ENCODE assay signal across 8 mouse cellular contexts in the genomic region with DNA sequence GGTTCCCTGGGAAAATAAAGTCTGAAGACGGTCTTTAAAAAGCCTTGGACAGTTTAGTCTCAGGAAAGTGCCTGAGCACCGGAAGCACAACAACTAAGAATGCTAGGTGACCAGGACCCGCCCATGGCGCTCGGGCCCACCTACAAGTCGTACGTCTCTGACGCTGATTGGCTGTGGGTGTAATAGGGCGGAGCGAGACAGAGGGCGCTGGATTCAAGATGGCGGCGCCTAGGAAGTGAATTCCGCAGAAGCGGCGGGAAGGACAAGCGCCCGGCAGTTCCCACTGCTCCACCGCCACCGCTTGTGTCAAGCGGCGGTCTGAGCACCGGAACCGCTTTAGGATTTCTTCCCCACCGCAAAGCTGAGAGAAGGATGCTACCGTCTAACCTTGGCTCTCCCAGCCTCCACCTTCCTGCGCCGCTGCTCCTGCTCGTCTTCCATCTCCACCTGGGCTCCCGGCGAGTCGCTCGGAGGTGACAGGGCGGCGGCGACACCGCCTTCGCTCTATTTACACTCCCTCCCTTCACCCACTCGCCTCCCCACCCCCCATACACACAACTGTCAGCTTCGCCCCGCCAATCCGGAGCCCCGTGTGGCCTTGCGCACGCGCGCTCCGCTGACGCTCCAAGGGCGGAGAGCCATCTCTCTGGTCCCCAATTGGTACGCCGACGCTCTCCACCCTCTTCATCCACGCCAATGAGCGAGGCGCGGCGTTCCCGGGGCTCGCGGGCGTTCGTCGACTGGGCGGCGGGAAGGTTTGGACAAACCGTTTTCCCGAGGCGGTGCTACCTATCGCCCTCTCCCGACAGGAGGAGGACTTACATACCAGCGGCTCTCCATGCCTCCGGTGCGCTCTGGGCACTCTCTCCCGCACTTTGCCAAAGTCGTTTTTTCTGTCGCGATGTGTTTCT. TPM values are rescaled to one million over a fixed set of nuclear protein-coding genes. Genes with fewer than 3 reads are reported as not detected.
DNase-seq lines count a peak whose midpoint lies in the region; ATAC-seq lines count a peak whose summit lies in the region.

A gene (minus strand): TSS at position 609 of the 911 bp plus-strand sequence.

- H3K4me2 ChIP-seq in heart, embryonic 14.5 days (ENCODE audit: low read length): peak within 1 kb of the TSS; percentile 86
- H3K4me2 ChIP-seq in liver, embryonic 13.5 days: peak within 1 kb of the TSS; percentile 85
- peak within 1 kb of the TSS; percentile 87 for H3K4me2 ChIP-seq in stomach, embryonic 16.5 days (ENCODE audit: low read depth, low read length)

- peak within 1 kb of the TSS; percentile 84 to 98 for H3K27ac ChIP-seq in heart, embryonic 14.5 days (replicated peaks in 1 of 2; ENCODE audit: control insufficient read depth in 1 of 2, insufficient read depth in 1 of 2, low read depth in 2 of 2, low read length in 2 of 2)
- H3K27ac ChIP-seq in liver, embryonic 13.5 days: peak within 1 kb of the TSS; percentile 97
- peak within 1 kb of the TSS; percentile 99 for H3K27ac ChIP-seq in stomach, embryonic 16.5 days (ENCODE audit: low read length)

- DNase-seq in c-Kit-negative CD71-positive TER-119-positive erythroid progenitor cells, embryonic 14.5 days (ENCODE audit: low read depth, low spot score): peak; percentile 96
- DNase-seq in fibroblast of lung, adult 2 months (ENCODE audit: low read depth): peak; percentile 97
- DNase-seq in kidney, postnatal 14 days: peak; percentile 98
- DNase-seq in liver, embryonic 13.5 days: peak; percentile 96
- DNase-seq in neural tube, embryonic 10.5 days (ENCODE audit: extremely low spot score, low spot score): peak; percentile 94

- peaks cover 32% of the 10 kb centered on the region for H3K36me3 ChIP-seq in heart, embryonic 14.5 days (ENCODE audit: control insufficient read depth, insufficient read depth, low read length)
- peaks cover 35% of the 10 kb centered on the region for H3K36me3 ChIP-seq in liver, embryonic 13.5 days
- H3K36me3 ChIP-seq in stomach, embryonic 16.5 days (ENCODE audit: control insufficient read depth, insufficient read depth, low read length): 0 out of 2 replicates have a peak, but pooled peaks cover 3% of the 10 kb centered on the region

- H3K9me3 ChIP-seq in heart, embryonic 14.5 days (ENCODE audit: control insufficient read depth, low read length): no peaks in the 10 kb centered on the region
- H3K9me3 ChIP-seq in liver, embryonic 13.5 days (replicated peaks): no peaks in the 10 kb centered on the region
- no peaks in the 10 kb centered on the region for H3K9me3 ChIP-seq in stomach, embryonic 16.5 days (replicated peaks; ENCODE audit: control insufficient read depth, low read length)

- WGBS in heart, embryonic 14.5 days: under 1% methylated on average over 78 of the region's 78 CpGs
- WGBS in liver, embryonic 13.5 days (ENCODE audit: insufficient replicate concordance): under 1% methylated on average over 78 of the region's 78 CpGs
- under 1% methylated on average over 78 of the region's 78 CpGs for WGBS in stomach, embryonic 16.5 days

- H3K4me1 ChIP-seq in heart, embryonic 14.5 days (ENCODE audit: control insufficient read depth in 2 of 2, insufficient read depth in 2 of 2, low read length in 2 of 2): peaks cover 2 to 16% of the 10 kb centered on the region in 2 experiments
- H3K4me1 ChIP-seq in liver, embryonic 13.5 days (replicated peaks): peaks cover 51% of the 10 kb centered on the region
- H3K4me1 ChIP-seq in stomach, embryonic 16.5 days (ENCODE audit: control insufficient read depth, insufficient read depth, low read length): peaks cover 18% of the 10 kb centered on the region

- no peaks in the 10 kb centered on the region for H3K27me3 ChIP-seq in heart, embryonic 14.5 days (ENCODE audit: control insufficient read depth, insufficient read depth, low read length)
- no peaks in the 10 kb centered on the region for H3K27me3 ChIP-seq in liver, embryonic 13.5 days
- H3K27me3 ChIP-seq in stomach, embryonic 16.5 days (ENCODE audit: control insufficient read depth, insufficient read depth, low read length): no peaks in the 10 kb centered on the region

- H3K4me3 ChIP-seq in heart, embryonic 14.5 days (ENCODE audit: control insufficient read depth in 1 of 2, insufficient read depth in 1 of 2, low read depth in 1 of 2, low read length in 2 of 2): peak within 1 kb of the TSS; percentile 71 to 83
- peak within 1 kb of the TSS; percentile 85 for H3K4me3 ChIP-seq in liver, embryonic 13.5 days (replicated peaks)
- peak within 1 kb of the TSS; percentile 99 for H3K4me3 ChIP-seq in stomach, embryonic 16.5 days (replicated peaks; ENCODE audit: low read length)

- peak within 1 kb of the TSS; percentile 91 for H3K9ac ChIP-seq in heart, embryonic 14.5 days (ENCODE audit: low read length)
- peak within 1 kb of the TSS; percentile 87 for H3K9ac ChIP-seq in liver, embryonic 13.5 days
- H3K9ac ChIP-seq in stomach, embryonic 16.5 days (ENCODE audit: low read length): peak within 1 kb of the TSS; percentile 93

- ATAC-seq in CD4-positive, CD25-positive, alpha-beta regulatory T cell, adult 4 months: peak; percentile 93
- peak; percentile 98 for ATAC-seq in heart, embryonic 14.5 days (ENCODE audit: insufficient number of reproducible peaks, insufficient read depth, low FRiP score, low read depth)
- peak; percentile 97 for ATAC-seq in liver, embryonic 13.5 days (ENCODE audit: low read depth)
- ATAC-seq in stomach, embryonic 16.5 days (ENCODE audit: insufficient read depth, low FRiP score): peak; percentile 99

RNA-seq across cellular contexts. Expression of the gene that starts here (rescaled TPM):
- 10 to 100 TPM in 1 of 2 experiments, 1 to 10 TPM in 1; 8.6 to 11.8 TPM for polyA plus RNA-seq in CD4-positive, CD25-positive, alpha-beta regulatory T cell, adult 4 months (2017; shearing (Covaris generic))
- polyA plus RNA-seq in heart, embryonic 14.5 days (2014; fragmentation: Nextera tagmentation; extraction: Ambion mirVana): 11.8 and 13.1 TPM in 2 replicates
- polyA plus RNA-seq in liver, embryonic 13.5 days (2015; fragmentation: Nextera tagmentation; extraction: Ambion mirVana): 8.3 and 9.5 TPM in 2 replicates
- 10.9 and 12.4 TPM in 2 replicates for polyA plus RNA-seq in stomach, embryonic 16.5 days (2015; fragmentation: Nextera tagmentation; extraction: Ambion mirVana)

Comparison
In these comparisons a context has a peak if more than half of its experiments do, and no peak if none do; other contexts are left out.
1. Peak in every context shown above with its lines: DNase-seq, ATAC-seq, H3K4me3 ChIP-seq and H3K27ac ChIP-seq.